Mouse (Mus musculus): ENCODE measurements around the gene Entpd2.

Gene Entpd2

GRCm38 (mm10) chr2:25395721-25396596 lies at the start of gene Entpd2:
Gene Entpd2, plus strand, starts transcription at chr2:25395874.
- DNase-seq (ENCODE audit: low spot score in 2 of 2): peak; percentile 42 to 48

DNA sequence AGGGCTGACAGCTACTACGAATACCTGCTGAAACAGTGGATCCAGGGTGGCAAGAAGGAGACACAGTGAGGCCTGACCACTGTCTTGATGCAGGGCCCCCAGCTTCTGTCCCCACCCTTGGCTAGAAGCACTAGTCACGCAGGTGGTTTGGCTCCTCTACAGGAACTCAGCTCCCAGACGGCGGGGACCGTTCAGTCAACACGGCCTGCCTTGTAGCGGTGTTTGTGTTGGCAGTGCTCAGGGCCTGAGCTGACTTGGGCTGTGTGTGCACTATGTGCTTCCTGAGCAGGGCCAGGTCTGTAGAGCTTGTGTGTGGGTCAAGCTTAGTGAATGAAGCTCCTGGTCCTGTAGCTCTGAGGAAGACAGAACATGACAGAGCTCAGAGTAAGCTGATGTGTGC lies 47.5 kb upstream of the Entpd2 start:
- DNase-seq (ENCODE audit: low spot score in 2 of 2): no peak

GRCm38 (mm10) chr2:25349499-25349898 lies 46.2 kb upstream of the Entpd2 start:
- DNase-seq (ENCODE audit: low spot score in 2 of 2): no peak

GRCm38 (mm10) chr2:25350701-25351100 lies 45.0 kb upstream of the Entpd2 start:
- no peak for DNase-seq (ENCODE audit: low spot score in 2 of 2)

- DNase-seq (ENCODE audit: low spot score in 2 of 2): no peak
Measured at GRCm38 (mm10) chr2:25354211-25354610, 41.5 kb upstream of the Entpd2 start.

DNA sequence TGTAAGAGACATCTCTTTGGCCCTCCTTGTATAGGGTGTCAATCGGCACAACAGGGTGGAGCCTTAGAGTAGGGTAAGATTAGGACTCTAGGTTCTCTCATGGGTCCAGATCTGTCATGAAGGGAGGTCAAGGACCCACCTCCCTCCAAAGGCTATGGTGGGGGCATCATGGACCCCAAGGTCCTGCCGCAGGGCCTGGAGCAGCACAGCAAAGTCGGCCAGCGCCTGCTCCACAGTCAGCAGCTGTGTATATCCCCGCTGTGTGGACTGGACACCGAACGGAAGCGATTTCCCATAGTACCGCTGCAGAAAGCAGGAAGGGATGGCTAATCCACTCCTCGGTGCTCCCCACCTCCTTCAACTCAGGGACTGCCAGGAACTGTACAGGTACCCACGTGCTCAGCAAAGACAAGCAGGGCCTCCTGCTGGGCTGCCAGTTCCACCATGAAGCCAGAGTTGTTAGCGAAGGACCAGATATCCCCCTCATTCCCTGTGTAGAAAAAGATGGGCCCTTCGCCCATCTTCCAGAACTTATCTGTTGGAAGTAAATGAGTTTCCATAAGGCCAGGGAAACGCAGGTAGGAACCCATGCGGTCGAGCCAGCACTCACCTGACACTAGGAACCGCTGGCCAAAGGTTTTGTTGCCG lies 40.1 kb upstream of the Entpd2 start:
- no peak for DNase-seq (ENCODE audit: low spot score in 2 of 2)

- DNase-seq (ENCODE audit: low spot score in 2 of 2): peak; percentile 77 to 82
Measured at GRCm38 (mm10) chr2:25356208-25357079, 39.2 kb upstream of the Entpd2 start, which contains the start of gene Dpp7. Gene Dpp7, minus strand, starts transcription at chr2:25356359.

- no peak for DNase-seq (ENCODE audit: low spot score in 2 of 2)
Measured at GRCm38 (mm10) chr2:25359848-25360247, 35.8 kb upstream of the Entpd2 start.

DNA sequence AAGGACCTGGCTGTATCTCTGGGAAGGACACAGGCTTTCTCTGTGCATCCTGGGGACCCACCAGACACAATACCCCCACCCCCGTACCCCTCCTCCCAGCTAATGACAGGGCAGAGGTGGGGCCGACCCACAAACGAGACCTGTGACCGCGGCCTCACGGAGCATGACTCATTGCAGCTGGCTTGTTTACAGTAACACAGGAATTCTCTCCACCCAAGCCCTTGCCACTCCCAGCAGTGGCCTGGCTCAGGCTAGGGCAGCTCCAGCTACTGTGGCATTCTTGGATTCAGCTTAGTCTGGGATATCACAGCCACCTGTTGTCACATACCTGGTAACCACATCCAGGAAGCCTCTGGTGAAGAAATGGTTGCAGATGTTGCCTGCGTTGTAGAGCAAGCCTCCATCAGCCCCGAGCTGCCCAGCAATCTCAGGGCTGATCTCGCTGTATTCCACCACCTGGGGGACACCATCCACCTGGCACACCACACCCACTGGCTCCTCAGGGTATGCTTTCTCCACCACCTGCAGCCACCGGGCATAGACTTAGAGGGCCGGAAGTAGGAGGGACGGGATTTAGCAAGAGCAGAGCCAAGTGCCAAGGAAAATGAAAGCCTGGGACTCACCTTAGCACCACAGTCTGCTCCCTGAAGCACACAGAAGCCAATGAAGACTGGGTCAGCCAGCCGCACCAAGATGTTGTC lies 32.0 kb upstream of the Entpd2 start:
- no peak for DNase-seq (ENCODE audit: low spot score in 2 of 2)

DNA sequence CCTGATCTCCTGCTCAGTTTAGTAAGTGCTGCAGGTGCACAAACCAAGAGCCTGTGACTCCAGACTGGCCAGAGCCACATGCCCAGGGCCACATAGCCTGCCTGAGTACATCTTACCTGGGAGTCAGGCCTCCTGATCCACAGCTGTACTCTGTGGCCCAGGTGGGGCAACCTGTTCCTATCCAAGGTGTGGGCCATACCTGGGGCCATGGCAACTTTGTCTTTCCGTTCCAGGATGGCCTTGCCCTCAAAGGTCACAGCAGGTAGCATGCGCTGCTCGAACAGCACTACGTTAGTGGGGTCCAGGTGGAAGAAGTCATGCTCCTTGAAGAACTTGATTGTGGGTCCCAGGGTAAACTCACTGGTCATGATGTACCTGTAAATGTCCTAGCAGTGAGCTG lies 31.4 kb upstream of the Entpd2 start:
- no peak for DNase-seq (ENCODE audit: low spot score in 2 of 2)

DNA sequence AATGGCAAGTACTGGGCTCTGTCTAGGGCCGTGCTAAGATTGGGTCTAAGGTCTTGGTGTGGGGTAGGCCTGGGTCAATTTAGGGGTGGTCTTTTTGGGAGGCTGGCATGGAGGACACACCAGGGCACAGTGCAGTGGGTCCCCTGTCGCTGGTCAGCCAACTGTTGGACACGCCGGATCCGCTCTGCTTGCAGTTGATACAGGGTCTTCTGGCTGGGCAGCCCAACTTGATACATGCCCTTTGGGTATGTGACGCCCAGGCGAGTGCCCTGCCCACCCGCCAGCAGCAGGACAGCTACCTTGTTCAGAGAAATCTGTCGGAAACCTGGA lies 30.9 kb upstream of the Entpd2 start:
- DNase-seq (ENCODE audit: low spot score in 2 of 2): no peak

DNA sequence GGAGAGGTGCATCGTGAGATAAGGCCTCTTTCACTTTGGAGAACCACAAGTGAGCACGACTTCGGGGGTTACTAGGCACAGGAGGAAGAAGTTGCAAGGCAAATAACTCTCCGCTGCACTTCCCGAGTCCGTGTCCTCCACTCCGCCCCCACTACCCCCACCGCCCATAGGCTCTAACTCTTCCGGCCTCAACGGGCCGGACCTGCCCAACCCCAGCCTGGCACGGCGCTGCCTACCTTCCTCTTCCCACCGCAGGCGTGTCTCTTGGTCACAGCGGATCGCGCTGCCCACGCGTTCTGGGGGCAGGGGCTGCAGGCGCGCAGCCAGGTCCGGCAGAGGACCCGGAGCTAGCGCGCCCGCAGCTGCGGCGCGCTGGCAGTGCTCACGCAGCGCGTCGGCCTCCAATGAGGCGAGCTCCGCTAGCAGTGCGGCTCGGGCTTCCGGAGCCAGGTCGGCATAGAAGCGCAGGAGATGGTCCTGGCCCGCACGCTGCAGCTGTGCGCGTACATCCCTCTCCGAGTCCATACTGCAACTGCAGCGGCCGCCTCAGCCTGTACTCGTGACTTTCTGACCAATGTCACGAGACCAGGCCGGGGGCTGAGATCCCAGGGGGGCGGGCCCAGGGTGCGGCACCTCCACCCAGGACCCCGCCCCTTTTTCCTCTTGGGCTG lies 30.4 kb upstream of the Entpd2 start, which contains the start of gene Uap1l1:
TSS of gene Uap1l1 (minus strand) at position 592 of the 671 bp plus-strand sequence.
- peak; percentile 83 for DNase-seq (ENCODE audit: low spot score in 2 of 2)

- DNase-seq (ENCODE audit: low spot score in 2 of 2): no peak
Measured at GRCm38 (mm10) chr2:25369996-25370395, 25.7 kb upstream of the Entpd2 start.

DNA sequence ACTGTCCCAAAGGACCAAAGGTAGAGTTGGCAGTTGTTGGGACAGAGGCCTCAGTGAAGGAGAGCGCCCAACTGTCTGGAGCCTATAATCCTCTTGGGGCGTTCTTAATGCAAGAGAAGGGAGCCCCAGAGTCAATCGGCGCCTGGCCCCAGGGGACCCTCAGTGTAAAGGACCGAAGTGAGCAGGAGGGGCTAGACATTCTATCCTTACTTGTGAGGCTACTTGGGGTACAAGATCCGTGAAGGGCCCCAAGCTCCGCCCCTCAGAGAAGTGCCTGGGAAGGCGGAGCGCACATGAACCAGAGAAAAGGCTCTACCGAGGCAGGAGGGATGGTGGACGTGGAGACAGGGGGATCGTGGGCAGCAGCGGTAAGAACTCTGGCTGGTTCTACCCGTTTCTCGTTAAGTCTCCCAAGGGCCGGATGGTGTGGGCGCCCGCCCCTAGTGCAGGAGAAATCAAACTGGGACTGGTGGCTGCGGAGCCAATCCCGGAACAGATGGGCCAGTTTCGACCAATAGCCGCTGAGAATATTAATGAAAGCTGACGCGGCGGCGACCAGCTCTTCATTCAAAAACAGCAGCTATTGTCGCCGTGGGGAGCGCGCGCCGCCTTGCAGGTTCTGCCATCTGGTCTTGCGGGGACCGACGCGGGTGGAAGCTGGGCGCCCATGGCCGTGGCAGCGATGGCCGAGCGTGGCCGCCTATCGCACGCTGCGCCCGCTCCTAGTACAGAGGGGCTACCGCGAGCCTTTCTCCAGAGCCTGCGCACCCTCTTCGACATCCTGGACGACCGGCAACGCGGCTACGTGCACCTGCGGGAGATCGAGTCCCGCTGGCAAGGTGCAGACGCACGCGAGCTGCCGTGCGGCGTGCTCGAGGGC lies 23.7 kb upstream of the Entpd2 start, which contains the start of gene Sapcd2:
TSS of gene Sapcd2 (plus strand) at position 558 of the 880 bp plus-strand sequence.
- DNase-seq (ENCODE audit: low spot score in 2 of 2): peak; percentile 87 to 91

GRCm38 (mm10) chr2:25372644-25373391 lies 22.9 kb upstream of the Entpd2 start:
- DNase-seq (ENCODE audit: low spot score in 2 of 2): no peak

- DNase-seq (ENCODE audit: low spot score in 2 of 2): no peak
Measured at GRCm38 (mm10) chr2:25373431-25373830, 22.2 kb upstream of the Entpd2 start.

DNA sequence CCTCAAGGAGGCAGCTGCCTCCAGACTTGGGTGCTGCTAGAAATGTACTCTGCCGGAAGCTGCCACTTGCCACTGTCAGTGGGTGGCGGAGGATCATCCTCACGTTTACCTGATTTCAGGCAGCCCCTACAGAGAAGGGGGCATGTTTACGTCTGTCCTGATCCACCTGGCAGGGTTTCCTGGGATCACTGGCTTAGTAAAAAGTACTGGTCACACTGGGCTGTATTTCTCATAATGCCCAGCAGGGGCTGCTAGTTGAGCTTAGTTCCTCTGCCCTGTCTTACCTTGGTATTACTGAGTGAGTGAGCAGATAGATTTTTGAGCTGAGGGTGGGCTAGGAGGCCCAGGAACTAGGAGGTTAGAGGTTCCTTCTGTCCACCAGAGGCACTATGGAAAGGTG lies 19.1 kb upstream of the Entpd2 start:
- peak in 1 of 2 experiments; percentile 63 for DNase-seq (ENCODE audit: low spot score in 2 of 2)

- no peak for DNase-seq (ENCODE audit: low spot score in 2 of 2)
Measured at GRCm38 (mm10) chr2:25384492-25384891, 11.2 kb upstream of the Entpd2 start.

DNA sequence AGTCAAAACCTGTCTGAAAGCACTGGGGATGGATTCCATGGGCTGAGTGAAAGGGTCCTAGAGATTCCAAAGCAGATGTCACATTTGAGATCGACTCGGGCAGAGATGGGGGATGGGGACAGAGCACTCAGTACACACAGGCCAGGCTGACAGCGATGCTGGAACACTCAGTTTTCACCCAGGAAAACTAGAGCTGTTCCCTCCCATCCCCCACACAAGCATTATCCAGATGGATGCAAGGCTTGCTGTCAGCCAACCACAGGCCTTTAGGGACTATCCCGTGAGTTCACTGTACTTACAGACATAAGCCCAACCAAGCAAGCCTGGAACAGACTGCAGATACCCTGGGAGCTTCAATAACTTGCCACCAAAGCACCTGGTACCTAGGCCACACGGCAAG lies 4.4 kb upstream of the Entpd2 start:
- DNase-seq (ENCODE audit: low spot score in 2 of 2): peak in 1 of 2 experiments; percentile 27

All from heart, adult 9 months (tissue).